Mouse (Mus musculus): ENCODE results near the gene Fastkd1.
"Not testable (repeated sequence)": the region's sequence is repeated elsewhere in the genome, so short reads cannot be mapped to it uniquely, and the experiment has no call there.

Fastkd1 gene

DNA sequence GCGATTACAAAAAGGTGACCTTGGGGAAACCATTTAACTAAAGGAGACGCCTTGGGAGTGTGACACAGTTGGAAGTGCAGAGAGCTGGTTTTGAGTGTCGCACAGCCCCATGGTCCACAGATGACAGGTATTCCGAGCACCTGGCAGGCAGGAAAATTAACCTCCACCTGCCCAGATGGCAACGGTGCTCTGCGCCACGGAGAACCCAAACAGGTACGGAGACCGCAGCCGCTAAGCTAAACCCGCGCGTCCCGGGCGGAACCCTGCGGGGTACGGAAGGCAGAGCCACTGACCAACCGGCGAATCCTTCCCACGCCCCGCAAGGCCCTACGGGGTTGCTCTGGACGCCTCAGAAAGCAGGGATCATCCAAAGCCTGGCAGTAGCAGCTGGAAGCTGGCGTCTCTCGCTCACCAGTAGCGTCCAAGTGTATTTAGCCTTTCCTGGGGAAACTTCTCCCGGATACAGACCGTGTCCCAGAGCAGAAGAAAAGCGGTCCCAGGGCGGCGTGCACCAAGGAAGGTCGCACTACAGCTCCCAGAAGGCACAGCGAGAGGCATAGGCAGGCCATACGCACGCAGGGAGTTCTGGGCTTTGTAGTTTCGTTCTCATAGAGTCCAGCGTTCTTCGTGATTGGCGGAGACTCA lies at the start of gene Fastkd1:
Gene Fastkd1 (minus strand): TSS at position 536 of the 645 bp plus-strand sequence.
- DNase-seq (ENCODE audit: low spot score in 2 of 2) = peak; percentile 65 to 86

DNA sequence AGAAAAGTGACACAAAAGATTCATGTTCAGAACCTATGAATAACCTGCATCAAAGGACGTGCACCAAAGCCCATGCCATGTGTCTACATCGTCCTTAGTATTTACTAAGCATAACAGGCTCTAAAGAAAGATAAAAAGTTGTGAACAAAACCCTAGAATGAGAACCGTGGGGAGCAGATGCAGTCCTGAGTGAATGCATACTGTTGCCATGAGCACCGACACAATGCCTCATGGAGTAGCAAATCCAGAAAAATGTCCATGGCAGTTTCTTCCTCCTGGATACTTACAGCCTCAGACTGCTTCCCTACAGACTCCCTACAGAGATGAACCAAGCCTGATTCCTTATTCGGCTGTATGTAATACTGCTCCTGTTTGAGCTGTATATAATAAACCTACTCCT lies 47.7 kb upstream of the Fastkd1 start:
- DNase-seq (ENCODE audit: low spot score in 2 of 2) = no peak

DNA sequence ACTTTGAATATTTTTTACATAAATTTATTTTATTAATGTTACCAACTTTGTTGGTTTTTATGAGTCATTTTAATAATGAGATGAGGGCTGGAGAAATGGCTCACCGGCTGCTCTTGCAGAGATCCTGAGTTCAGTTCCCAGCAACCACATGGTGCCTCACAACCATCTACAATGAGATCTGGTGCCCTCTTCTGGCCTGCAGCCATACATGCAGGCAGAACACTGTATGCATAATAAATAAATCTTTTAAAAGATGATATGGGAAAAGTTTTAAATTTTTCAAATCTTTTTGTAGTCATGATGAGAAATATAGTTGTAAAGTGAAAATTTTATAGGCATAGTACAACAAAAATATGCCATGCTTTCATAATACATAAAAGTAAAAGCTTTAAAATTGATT lies 31.8 kb upstream of the Fastkd1 start:
- DNase-seq (ENCODE audit: low spot score in 2 of 2) = no peak

DNA sequence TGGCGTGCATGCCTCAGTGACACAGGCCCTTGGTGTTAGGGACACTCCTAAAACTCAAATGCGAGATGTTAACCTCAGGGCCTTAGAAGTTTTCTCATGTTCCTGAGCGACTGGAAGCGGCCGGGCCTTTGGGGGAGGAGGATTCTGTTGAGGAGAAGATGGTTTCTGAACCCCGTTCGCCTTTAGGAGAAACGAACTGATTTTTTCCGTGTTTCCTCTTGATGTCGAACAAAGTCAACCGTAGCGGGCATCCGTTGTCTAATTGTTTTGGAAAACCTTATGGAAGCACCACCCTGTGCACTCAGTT lies 10.2 kb upstream of the Fastkd1 start:
- DNase-seq (ENCODE audit: low spot score in 2 of 2) = no peak

DNA sequence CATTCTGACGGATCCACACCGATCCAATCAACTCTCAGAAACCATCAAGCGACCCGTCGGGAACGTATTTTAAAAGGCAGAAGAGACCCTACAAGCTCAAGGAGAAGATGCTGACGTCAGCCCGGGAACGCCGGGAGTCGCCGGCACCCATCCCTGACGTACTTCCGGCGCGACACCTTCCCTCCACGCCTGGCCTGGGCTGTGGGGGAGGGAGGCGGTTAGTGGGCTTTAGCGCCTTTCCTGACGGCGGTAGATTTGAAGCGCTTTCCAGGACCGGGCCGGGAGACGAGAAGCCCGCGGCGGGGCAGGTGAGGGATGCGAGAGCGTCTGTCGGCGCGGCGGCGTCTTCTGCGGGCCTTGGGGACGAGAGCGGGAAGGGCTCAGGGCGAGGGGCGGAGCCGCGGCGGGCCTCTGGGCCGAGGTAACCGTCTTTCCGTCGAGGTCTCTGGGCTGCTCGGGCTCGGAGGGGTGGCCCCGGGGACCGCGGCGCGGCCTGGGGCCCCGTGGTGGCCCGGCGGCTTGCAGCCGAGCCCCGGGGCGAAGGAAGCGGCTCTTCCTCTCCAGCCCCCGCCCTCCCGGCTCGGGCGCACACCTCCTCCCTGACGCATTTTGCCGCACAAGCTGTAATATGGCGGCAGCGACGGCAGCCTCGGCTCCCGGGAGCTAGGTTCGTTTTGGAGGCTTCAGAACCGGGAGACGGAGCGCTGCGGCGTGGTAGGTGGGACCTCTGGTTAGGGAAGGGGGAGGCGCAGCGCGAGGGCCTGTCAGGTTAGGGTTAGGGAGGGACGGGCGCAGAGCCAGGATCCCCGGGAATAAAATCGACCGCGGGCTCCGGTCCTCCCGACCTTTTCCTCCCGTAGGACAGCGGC lies 9.6 kb upstream of the Fastkd1 start:
- peak; percentile 89 to 94 for DNase-seq (ENCODE audit: low spot score in 2 of 2)

DNA sequence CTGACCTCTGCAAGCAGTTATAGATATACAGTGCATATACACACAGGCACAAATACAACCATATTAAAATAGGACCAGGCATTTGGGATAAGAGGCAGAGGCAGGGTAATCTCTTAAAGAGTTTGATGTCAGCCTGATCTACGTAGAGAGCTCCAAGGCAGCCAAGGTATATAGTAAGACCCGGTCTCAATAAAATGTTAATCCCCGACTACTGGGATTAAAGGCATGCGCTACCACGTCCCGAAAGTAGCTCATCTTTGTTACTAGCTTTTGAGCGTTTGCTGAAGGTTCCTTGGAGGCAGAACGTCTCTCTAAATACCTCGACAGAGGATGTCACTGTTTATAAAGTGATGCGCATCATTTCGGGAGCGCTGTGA lies 8.9 kb upstream of the Fastkd1 start, which contains the start of gene Ppig:
Gene Ppig (plus strand): TSS at position 273 of the 377 bp plus-strand sequence.
- no peak for DNase-seq (ENCODE audit: low spot score in 2 of 2)

DNA sequence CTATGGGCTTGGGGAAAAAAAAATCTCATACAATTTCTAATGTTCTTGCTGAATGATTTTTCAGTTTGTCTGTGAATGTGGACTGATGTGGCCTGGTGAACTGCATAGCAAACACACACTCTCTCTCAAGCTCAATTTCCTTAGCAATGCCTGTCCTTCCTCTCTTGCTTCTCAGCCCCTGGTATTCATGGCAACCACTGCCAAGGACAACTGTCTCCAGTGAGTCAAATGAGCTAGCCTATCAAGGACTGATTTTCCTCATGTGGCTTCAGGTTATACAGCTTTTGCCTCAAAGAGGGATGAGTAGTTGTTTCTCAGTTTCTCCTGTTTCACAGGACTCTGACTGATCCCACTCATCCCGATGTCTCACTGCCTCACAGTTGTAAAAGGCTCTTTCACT lies 5.8 kb upstream of the Fastkd1 start:
- no peak for DNase-seq (ENCODE audit: low spot score in 2 of 2)

DNA sequence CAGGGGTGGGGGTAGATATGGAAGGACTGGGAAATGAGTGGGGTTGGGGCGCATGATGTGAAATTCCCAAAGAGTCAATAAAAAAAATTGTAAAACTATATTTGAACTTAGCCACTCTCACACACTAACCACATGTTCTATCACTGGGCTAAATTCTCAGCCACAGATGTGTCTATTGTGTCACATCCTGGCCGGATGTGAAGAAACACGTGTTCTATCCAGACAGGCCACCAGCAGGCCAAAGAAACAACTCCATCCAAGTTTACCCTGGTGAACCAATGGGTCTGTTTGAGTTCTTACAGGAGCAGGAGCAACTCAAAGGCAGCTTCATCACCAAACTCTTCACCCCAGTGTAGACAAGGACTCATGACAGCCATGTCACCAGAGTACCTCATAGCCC lies 3.2 kb upstream of the Fastkd1 start:
- no peak for DNase-seq (ENCODE audit: low spot score in 2 of 2)

DNA sequence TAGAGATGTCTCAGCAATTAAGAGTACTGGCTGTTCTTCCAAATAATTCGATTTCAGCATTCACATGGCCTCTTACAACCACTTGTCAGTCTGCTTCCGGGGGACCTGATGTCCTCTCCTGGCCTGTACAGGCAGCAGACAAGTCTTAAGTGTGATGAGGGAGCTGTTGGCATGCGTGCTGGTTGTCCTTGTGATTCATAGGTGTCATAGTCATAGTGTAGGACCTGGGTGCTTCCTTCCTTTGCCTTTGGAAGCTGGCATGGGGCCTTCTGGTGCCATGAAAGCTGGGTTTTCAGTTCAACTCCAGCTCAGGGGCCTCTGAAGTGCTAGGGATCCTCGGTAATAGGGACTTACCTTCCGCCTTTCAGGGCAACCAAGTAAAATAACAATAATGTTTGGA lies 810 bp upstream of the Fastkd1 start:
- DNase-seq (ENCODE audit: low spot score in 2 of 2) = no peak

DNA sequence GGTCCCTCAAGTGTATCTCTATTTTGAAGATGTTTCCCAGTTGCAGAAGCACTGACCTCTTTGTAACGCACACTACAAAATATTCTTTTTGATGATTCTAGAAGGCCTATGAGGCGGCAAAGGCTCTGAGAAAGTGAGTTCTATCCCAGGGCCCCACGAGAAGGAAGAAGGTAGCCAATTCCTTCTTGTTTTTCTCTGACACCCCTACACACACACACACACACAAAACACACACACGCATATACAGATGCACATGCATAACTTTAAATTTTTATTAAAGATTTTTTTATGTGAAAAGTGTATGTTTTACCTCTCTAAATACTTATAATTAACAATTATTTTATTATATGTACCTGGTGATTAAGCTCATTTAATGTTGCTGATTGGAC lies 304 bp upstream of the Fastkd1 start:
- no peak for DNase-seq (ENCODE audit: low spot score in 2 of 2)

DNA sequence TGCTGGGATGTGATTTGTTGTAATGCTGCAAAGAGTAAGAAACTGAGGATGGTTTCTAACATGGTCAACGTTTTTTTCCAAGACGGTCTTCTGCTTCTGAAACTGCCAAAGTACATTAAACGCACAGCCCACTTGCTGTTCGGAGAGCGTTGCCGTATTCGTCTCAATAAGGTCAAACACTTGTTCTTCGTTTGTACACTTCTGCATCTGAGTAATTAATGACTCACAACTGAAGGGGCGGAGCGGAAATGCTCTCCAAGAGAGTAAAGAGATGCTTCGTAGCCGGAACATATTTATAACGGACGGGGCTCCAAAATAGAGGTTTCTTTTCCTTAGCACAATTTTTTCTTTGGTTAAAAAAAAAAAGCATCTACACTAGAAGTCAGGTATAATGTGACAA lies 1.1 kb downstream of the Fastkd1 start:
- DNase-seq (ENCODE audit: low spot score in 2 of 2) = no peak

DNA sequence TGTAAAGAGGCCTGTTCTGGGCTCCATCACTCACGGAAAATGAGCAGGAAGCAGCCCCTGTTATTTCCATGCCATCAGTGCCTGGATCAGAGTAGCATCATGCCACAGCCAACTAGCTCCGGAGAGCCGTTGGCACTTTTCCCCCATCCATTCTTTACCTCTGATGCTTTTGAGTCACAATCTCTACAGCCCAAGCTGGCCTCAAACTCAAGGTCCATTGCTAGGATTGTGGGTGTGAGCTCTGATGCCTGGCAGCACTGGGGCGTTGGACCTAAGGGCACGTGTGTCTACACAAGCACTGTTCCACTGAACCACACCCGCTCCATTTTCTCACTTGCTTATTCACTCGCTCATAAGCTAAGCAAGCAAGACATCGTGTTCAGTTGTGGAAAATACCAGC lies 12.9 kb downstream of the Fastkd1 start:
- no peak for DNase-seq (ENCODE audit: low spot score in 2 of 2)

DNA sequence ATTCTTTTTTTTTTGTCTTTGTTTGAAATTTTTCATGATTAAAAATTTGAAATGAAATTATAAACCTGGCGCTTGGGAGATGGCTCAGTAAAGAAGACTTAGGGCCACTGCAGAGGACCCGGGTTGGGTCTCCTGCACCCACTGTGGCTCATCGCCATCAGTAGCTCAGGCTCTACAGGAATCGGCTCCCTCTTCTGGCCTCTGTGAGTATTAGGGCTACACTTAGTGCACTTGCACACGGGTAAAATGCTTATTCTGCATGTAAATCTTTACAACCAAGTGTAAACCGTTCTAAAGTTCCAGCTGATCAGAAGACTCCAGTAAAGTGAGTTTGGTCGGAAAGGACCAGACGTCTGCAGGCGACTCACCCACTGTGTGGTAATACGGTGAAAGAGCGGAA lies 19.8 kb downstream of the Fastkd1 start:
- DNase-seq (ENCODE audit: low spot score in 2 of 2) = no peak

DNA sequence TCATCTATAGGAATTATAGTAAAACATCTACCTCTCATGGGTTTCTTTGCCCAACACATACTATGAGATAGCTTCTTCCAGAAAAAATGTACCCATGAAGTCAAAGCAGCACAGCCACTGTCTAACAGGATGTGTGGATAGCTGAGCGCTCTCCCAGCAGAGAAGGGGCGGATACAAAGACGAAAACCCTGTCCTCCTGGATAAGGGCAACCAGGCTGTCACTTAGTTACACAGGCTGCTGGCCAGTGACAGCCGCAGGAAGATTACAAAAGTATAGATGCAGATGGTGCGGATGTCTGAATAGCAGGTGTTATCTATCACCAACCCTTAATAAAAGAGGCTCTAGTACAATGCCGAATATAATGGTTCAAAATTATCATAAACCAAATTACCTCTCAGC lies 22.5 kb downstream of the Fastkd1 start:
- DNase-seq (ENCODE audit: low spot score in 2 of 2) = no peak

DNA sequence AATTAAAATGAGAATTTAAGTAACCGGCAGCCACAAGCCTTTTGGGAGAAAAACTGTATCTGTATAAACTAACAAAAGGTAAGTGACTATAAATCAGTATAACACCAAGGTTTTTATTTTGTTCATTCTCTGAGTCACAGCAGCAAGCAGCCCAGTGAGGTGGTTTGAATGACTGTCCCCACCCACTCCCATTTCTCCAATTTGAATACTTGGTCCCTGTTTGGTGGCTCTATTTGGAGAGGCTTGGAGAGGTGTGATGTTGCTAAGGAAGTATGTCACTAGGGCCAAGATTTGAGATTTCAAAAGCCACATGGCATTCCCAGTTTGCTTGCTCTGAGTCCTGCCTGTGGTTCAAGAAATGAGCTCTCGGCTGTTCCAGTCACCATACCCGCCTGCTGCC lies 23.1 kb downstream of the Fastkd1 start:
- no peak for DNase-seq (ENCODE audit: low spot score in 2 of 2)

DNA sequence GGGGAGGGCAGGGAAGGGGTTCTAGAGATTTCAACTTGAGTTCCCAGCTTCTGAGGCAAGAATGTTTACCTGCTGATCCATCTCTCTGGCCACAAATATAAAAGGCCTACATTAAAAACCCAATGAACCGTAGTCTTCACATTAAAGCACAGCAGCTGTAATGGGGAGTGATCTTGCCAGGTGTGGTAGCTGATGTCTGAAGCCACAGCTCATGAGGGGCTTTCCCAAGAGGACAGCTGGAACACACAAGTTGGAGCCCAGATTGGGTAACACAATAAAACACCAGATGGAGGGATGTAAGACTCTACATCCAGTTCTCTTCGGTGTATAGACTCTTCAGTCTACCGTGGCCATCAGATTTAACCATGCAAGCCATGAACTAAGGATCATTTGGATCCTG lies 28.8 kb downstream of the Fastkd1 start:
- DNase-seq (ENCODE audit: low spot score in 2 of 2) = no peak

DNA sequence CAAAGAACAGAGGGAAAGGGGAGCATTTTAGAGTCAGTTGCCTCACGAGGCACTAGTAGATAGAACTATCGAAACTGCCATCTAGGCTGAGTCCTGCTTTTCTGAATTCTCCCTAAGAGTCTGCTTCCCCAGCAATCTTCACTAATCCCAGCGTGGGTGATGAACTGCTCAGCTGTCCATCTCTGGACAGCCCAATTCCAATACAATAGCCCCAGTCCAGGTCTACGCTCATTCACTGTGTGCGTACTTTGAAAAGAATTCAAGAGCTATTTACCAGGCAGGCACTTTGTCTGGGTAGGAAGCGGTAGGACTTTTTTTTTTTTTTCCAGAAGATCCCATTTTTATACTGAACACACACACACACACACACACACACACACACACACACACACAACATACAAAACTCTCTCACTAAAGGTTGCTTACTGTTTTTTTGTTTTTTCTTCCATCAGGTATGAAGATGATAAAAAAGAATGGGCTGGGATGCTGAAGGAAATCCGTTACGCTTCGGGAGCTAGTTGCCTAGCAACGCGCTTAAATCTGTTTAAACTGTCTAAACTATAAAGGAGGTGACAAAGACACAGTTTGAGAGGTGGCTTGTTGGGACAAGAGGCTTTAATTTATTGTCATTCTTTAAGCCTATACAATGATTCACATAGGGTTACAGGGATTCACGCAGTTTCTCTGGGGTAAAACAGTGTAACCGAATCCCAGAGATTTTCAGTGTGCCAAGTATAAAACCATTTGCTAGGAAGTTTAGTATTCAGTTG lies 30.1 kb downstream of the Fastkd1 start:
- no peak for DNase-seq (ENCODE audit: low spot score in 2 of 2)

DNA sequence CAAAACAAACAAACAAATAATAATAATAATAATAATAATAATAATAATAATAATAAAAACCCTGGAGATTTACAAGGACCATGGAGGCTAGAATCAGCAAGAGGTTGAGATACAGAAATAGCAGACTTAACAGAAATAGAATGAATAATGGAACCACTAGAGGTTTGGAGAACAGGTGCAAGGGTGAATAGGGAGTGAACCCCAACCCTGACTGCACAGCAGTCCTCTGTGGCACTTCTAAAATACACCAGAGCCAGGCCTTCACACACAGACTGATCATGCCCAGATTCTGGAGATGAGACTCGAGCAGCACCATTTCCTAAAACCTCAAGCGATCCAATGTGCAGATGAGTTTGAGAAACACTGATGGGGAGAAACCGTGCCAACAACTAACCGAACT lies 31.4 kb downstream of the Fastkd1 start:
- no peak for DNase-seq (ENCODE audit: low spot score in 2 of 2)

DNA sequence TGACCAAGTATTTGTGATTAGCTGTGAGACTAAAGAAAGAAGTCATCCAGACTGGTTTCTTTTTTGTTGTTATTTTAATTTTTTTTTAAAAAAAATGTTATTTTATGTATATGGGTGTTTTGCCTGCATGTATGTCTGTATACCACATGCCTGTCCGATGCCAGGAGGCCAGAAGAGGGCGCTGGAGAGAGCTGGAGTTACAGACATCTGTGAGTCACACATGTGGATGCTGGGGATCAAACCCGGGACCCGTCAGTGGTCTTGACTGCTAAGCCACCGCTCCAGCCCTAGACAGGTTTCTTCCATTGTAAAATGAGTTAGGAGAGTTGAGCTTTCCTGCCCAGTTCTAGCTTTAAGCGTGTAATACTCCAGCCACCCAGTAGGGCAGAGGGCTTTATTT lies 33.3 kb downstream of the Fastkd1 start:
- peak in 1 of 2 experiments; percentile 54 for DNase-seq (ENCODE audit: low spot score in 2 of 2)

DNA sequence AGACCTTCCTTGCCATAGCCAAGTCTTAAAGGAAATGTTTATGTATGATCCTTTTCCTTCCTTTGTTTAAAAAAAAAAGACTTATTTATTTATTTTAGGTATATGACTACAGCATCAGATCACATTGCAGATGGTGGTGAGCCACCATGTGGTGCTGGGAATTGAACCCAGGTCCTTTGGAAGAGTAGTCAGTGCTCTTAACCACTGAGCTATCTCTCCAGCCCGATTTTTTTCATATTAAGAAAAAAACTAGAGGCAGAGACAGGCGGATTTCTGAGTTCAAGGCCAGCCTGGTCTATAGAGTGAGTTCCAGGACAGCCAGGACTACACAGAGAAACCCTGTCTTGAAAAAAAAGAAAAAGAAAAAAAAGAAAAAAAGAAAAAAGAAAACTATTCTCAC lies 36.1 kb downstream of the Fastkd1 start:
- DNase-seq (ENCODE audit: low spot score in 2 of 2) = not testable (repeated sequence)

DNA sequence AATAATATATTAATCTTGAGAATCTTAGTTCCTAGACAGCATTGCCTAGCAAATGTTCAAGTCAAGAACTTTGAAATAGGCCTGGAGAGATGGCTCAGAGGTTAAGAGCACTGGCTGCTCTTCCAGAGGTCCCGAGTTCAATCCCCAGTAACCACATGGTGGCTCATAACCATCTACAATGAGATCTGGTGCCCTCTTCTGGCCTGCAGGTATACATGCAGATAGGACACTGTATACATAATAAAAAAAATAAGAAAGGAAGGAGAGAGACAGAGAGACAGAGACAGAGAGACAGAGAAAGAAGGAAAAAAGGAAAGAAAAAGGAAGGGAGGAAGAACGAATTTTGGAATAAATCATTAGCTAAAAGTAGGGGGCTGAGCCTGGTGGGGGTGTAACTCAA lies 36.6 kb downstream of the Fastkd1 start:
- DNase-seq (ENCODE audit: low spot score in 2 of 2) = peak in 1 of 2 experiments; percentile 23

DNA sequence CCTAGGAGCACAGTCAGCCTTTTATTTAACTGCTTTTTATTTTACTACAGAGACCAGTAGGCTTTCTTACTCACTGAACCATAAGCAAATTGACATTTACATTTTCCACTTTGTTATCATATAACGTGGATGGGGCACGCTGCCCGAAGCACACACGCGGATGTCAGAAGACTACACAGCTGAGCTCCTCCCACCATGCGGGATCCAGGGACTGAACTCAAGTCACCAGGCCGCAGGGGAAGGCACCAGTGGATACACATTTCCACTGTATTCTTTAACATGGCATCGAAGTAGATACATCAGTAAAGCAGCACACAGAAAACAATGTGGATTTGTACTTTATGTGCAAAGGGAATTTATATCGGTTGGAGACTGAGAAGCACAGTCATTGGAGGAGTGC lies 38.0 kb downstream of the Fastkd1 start:
- no peak for DNase-seq (ENCODE audit: low spot score in 2 of 2)

DNA sequence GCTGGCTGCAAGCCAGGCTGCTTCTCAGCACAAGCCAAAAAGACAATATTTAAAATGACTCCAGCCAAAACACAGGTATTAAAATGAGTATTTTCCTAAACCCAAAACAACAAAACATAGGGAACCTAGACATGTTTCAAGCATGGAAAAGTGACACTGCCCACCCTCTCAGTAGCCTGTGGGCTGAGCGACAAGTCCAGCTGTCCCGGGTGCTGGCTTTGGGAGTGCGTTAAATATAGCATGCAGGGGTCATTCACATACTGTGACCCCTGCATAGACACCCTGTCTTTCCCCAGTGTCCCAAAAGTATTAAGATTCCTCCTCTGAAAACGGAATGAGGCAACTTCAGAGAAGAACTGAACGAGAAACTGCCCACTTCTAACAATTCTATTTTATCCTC lies 39.6 kb downstream of the Fastkd1 start:
- no peak for DNase-seq (ENCODE audit: low spot score in 2 of 2)

Measured in spleen, postnatal 10 days (tissue).